Mouse (Mus musculus) spleen, adult 2 months (tissue): ENCODE measurements around the gene Ppp1r16b. TPM values are rescaled to one million over a fixed set of nuclear protein-coding genes. Genes with fewer than 3 reads are reported as not detected.

Experiments used
- DNase-seq, 2 experiments: peaks; one replicate each; pipeline versions ENCODE4 v3.0.0 to v3.0.0-alpha.2; 2012 to 2021; ENCODE audit warnings: low spot score in 2 of 2, low read depth in 1 of 2
- H3K27ac ChIP-seq: fragments of 200-500 bp; 2 replicates; pipeline ENCODE4 v1.5.1; 2012; ENCODE audit warnings: low read length, inconsistent platforms; ENCODE audit not compliant: insufficient read depth
- H3K27me3 ChIP-seq: fragments of 200-500 bp; 2 replicates; pipeline ENCODE4 v1.6.1; 2012; ENCODE audit warnings: mild to moderate bottlenecking, moderate library complexity, low read length, inconsistent platforms; ENCODE audit not compliant: control insufficient read depth, insufficient read depth
- H3K36me3 ChIP-seq: fragments of 200-500 bp; 2 replicates; pipeline ENCODE4 v1.6.1; 2012; ENCODE audit warnings: mild to moderate bottlenecking, low read length, inconsistent platforms; ENCODE audit not compliant: control insufficient read depth, insufficient read depth
- H3K4me1 ChIP-seq: fragments of 200-500 bp; 2 replicates; pipeline ENCODE4 v1.6.1; 2011; ENCODE audit warnings: inconsistent platforms; ENCODE audit not compliant: control insufficient read depth, insufficient read depth, insufficient read length
- H3K4me3 ChIP-seq: fragments of 200-500 bp; 2 replicates; pipeline ENCODE4 v1.5.1; 2011; ENCODE audit warnings: mild to moderate bottlenecking, inconsistent platforms; ENCODE audit not compliant: insufficient read depth, insufficient read length; ENCODE audit errors: extremely low read depth
- CTCF ChIP-seq: fragments of 200-500 bp; IDR thresholded peaks from 2 replicates; pipeline ENCODE4 v1.5.1; 2011; ENCODE audit warnings: mild to moderate bottlenecking, inconsistent platforms; ENCODE audit not compliant: insufficient read depth, insufficient read length, insufficient replicate concordance; ENCODE audit errors: extremely low read depth
- POLR2A ChIP-seq: fragments of 200-500 bp; IDR thresholded peaks from 2 replicates; pipeline ENCODE4 v1.6.1; 2011; ENCODE audit warnings: low read depth, low read length, inconsistent platforms
- WGBS: fragments of 180-500 bp; shearing (Covaris S2); methylation state at CpG from one replicate; pipeline ENCODE4 v1.1.7; 2018; 5-methylcytosine and 5-hydroxymethylcytosine counted together
- polyA plus RNA-seq: library from polyadenylated mRNA; depleted of rRNA; stranded (reverse); fragments of >200 nt; gene quantifications from 2 replicates; pipeline ENCODE4 v1.2.3, GENCODE M21; 2012

Ppp1r16b gene
- polyA plus RNA-seq, 1 experiment = 17.6 TPM

DNA sequence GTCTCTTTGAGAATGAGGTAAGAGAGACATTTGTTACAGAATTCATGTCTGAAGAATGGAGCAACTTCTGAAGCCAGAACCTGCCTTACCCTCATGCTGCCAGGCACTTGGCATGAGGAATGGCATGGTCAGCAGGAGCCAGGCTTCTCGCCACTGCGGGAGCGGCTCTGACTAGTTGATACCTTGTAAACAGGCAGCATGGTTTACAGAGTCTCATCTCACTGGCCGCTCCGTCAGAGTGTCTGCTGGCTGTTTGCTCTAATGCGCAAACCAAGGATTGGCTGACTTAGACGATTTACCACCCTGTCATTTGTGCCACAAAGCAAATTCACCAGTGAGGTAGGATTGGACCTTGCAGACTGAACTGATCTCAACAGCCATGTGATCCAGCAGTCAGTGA is 115.9 kb downstream of the Ppp1r16b start:
- no peak overlapping the region for H3K27ac ChIP-seq
- TF ChIP-seq CTCF (no peak), POLR2A (no peak)
- no peaks in the 10 kb centered on the region for H3K4me1 ChIP-seq
- 95% methylated on average over 7 of the region's 7 CpGs for WGBS
- 0 out of 2 replicates have a peak, but pooled peaks cover 2% of the 10 kb centered on the region for H3K36me3 ChIP-seq
- DNase-seq = no peak
- no peak overlapping the region for H3K4me3 ChIP-seq
- H3K27me3 ChIP-seq = no peaks in the 10 kb centered on the region

DNA sequence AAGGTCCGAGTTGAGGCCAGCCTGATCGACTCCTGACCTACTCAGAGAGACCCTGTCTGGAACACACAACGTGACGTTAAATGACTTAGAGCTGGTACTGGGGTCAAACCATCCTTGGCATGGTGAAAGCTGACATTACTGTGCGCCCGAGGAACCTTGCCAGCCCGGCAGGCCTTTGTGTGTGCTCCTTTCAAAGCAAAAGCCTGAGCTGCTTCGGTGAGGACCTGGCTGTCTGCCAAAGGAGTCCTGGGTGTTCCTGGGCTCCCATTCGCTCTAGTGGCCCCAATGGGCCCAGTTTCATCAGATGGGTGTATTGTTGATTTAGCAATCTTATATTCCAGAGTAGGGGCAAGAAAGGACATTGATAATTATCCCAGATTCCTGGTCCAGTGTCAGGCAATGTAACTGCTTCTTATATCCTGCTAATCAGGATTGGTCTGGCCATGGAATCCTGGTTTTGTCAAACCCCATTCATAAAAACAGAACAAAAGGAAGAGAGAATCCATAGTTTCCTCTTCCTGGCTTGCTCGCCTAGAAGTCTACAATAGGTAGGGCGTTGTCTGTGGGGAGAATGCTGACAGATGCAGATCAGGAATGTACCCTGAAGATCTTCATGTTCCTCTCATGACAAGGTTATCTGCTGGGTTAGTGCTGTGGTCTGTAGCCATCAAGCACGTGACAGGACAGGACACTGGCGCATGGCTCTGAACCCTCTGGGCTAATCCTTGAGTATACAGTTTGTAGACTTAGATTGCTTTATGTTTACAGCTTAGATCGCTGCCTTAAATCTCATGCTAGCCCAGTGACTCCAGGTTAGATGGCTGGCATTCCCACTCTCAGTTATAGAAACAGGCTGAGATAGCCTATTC is 122.0 kb downstream of the Ppp1r16b start:
- no peak overlapping the region for H3K27ac ChIP-seq
- WGBS = 92% methylated on average over 14 of the region's 14 CpGs
- no peak overlapping the region for H3K4me3 ChIP-seq
- no peaks in the 10 kb centered on the region for H3K27me3 ChIP-seq
- DNase-seq = no peak
- TF ChIP-seq POLR2A (no peak), CTCF (no peak)
- no peaks in the 10 kb centered on the region for H3K4me1 ChIP-seq
- H3K36me3 ChIP-seq = 0 out of 2 replicates have a peak, but pooled peaks cover 2% of the 10 kb centered on the region

DNA sequence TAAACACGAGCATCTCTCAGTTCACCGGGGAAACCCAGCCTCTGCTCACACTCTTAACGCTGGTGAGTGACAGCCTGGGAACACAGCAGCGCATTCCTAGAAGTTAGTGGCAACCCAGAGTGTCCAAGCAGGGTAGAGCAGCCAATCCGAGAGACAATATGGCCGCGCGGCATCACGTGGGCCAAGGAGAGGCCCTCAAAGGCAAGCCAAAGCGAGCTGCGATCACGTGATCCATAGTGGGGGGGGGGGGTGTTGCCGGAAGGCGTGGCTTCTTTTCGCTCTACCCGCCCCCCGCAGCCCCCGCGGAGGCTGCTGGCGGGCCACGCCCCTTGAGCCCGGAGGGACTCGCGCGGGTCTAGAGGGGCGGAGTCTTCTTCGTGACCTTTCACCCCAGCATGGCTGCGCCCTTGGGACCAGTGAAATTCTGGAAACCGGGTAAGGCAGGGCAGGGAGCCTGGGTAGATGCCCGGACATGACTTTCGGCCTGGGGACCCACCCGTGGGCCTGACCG is 129.4 kb downstream of the Ppp1r16b start, which contains the start of gene Dhx35:
Gene Dhx35 (plus strand): TSS at position 314 of the 511 bp plus-strand sequence.
- no peaks in the 10 kb centered on the region for H3K27me3 ChIP-seq
- DNase-seq = peak; percentile 89 to 90
- peak within 1 kb of the TSS; percentile 72 for H3K27ac ChIP-seq
- peaks cover 8% of the 10 kb centered on the region; the same call in 1 of the 2 replicates for H3K4me1 ChIP-seq
- peak within 1 kb of the TSS; percentile 84 for H3K4me3 ChIP-seq
- WGBS = 0% methylated on average over 30 of the region's 33 CpGs
- TF ChIP-seq POLR2A (no peak), CTCF (no peak)
- H3K36me3 ChIP-seq = no peaks in the 10 kb centered on the region

DNA sequence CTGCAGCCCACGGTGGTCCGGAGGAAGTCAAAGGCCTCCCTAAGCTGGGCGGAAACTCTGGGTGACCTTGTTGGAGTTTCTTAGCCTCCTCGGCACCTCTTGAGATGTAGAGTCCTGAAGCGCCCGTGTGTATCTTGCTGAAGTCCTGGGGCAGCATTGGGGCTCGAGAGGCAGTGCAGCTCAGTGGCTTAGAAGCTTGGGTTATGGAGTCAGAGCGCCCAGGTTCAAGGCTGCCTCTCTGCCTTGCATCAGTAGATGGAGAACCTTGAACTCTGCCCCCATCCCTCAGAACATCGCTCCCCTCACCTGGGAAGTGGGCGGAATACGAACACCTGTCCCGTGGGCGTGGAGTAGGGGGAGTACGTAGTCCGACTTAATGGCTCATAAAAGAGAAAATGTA is 129.8 kb downstream of the Ppp1r16b start:
- peaks cover 8% of the 10 kb centered on the region; the same call in 1 of the 2 replicates for H3K4me1 ChIP-seq

DNA sequence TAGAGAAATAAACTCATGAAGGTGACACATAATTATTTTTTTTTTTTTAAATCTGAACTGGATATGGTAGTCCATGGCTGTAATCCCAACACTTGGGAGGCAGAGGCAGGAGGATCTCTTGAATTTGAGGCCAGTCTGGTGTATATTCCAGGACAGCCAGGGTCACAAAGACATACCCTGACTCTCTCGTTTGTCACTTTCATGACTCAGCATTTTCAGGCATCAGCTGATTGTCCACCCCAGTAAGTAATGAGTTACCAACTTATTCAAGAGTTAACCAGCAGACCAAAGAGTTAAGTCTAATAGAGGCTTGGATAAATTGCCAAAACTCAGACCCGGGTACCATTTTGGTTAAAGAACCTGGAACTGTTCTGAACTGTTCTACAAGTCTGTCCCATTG is 130.7 kb downstream of the Ppp1r16b start:
- H3K27ac ChIP-seq = no peak overlapping the region
- DNase-seq = no peak
- no peak for TF ChIP-seq CTCF
- no peak for TF ChIP-seq POLR2A
- no peaks in the 10 kb centered on the region for H3K36me3 ChIP-seq
- H3K4me3 ChIP-seq = no peak overlapping the region
- WGBS = 81% methylated on average over 2 of the region's 2 CpGs
- H3K4me1 ChIP-seq = peaks cover 8% of the 10 kb centered on the region; the same call in 1 of the 2 replicates
- no peaks in the 10 kb centered on the region for H3K27me3 ChIP-seq

More for the DNA sequence above, 129.8 kb downstream of the Ppp1r16b start:
- no peak for DNase-seq
- WGBS = 23% methylated on average over 15 of the region's 15 CpGs
- no peak for TF ChIP-seq POLR2A
- TF ChIP-seq CTCF = no peak
- peak overlapping the region; percentile 84 for H3K4me3 ChIP-seq
- H3K27ac ChIP-seq = peak overlapping the region; percentile 41; the same call in 1 of the 2 replicates
- no peaks in the 10 kb centered on the region for H3K36me3 ChIP-seq
- H3K27me3 ChIP-seq = no peaks in the 10 kb centered on the region

DNA sequence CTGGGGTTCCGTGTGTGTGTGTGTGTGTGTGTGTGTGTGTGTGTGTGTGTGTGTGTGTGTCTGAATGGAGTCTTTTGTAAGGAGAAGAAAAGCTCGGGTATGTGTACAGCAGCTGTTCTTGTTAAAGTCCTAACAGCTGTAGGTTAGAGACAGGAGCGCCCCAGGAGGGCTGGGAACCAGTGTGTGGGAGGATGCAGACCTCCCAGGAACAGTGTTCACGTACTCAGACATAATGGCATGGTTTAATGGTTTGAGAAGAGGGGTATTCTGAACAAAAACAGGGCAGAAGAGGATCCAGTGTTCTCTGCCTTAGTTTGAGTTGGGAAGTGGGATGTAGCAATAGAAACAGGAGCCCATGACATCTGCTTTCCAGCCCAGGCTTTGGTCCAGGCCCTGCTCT is 134.1 kb downstream of the Ppp1r16b start:
- WGBS = 89% methylated on average over 4 of the region's 4 CpGs
- DNase-seq = no peak
- peaks cover 5% of the 10 kb centered on the region; the same call in 1 of the 2 replicates for H3K4me1 ChIP-seq
- H3K4me3 ChIP-seq = no peak overlapping the region
- H3K27ac ChIP-seq = no peak overlapping the region
- no peaks in the 10 kb centered on the region for H3K27me3 ChIP-seq
- peaks cover 12% of the 10 kb centered on the region for H3K36me3 ChIP-seq
- TF ChIP-seq POLR2A = no peak
- no peak for TF ChIP-seq CTCF

DNA sequence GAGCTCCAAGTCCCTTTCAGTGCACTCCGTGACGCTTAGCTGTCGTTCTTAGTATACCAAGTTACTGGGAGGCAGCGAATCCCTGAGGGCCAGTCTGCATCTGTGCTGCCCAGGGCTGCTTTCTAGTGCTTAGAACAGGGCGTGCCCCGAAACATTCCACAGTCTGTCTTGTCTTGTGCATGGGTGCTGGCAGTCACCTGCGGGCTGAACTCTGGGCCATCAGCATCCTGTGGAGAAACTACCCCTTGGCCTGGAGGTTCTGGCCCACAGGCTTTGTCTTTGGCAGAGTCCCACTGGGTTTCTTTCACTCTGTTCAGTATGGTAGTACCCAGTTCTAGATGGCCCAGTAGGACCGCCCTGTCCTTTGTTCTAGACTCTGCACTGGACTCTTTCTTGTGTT is 135.6 kb downstream of the Ppp1r16b start:
- Histone ChIP-seq H3K36me3 (peaks cover 13% of the 10 kb centered on the region), H3K4me3 (no peak overlapping the region), H3K27me3 (no peaks in the 10 kb centered on the region), H3K4me1 (no peaks in the 10 kb centered on the region), H3K27ac (no peak overlapping the region)
- 96% methylated on average over 8 of the region's 8 CpGs for WGBS
- no peak for DNase-seq
- TF ChIP-seq POLR2A (no peak), CTCF (no peak)
